Mouse (Mus musculus): ENCODE results near the gene Galnt3.

Gene Galnt3

DNA sequence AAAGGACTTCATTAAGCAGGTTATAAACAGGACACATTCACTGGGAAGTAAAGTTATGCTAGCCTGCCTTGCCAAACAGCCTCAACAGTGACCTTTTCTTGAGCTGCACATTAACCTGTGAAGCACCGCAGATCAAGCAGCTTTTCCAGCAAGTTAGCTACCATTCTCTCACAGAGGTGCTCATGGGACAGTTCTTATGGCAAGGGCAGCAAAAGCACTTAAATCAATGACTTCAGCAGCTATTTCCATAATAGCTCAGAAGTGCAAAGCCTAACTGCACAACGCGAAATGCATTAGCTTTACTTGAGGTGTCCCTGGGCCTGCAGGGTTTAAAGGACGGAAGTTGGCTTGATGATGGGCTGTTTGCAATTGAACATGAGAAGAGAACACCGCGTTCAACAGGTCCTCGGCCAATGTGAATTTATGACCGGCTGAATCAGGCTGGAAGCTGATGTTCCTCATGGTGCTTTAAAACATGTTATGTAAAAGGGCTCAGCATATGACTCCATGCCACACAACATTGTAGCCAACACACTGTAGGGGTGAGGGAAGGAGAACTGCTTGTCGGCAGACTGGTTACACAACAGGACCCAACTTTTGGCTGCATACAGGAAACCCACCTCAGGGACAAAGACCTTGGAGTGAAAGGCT is 16.8 kb downstream of the Galnt3 start:
- DNase-seq (ENCODE audit: low read depth in 1 of 2, low spot score in 2 of 2), result no peak

- DNase-seq (ENCODE audit: low read depth in 1 of 2, low spot score in 2 of 2), result no peak
Observed at GRCm38 (mm10) chr2:66103740-66104436, 20.9 kb downstream of the Galnt3 start.

DNA sequence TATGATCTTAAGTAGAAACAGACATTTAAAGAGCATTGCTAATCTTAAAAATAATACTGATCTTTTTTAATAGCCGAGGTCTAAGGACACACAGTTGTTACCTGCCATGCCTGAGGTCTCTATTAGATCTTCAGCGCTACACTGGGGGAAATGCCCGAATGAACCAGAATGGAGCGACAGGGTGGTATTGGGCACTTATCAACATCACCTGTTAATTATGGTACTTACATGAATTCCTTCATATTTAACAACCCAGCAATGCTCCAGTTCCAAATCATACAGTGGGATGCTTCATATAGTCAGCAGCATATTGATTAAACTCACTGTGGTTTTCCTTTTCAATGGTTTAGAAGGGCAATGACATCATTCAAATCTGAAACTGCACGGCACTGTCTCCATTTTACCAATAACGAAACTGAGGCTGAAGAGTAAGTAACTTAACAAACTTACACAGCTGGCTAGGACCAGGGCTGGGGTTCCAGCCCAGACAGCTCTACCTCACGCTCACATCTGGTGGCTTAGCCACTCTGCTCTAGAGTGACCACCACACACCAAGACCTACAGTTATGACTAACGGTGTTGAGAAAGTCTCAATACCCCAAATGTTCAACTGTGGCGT is 23.0 kb downstream of the Galnt3 start:
- no peak for DNase-seq (ENCODE audit: low read depth in 1 of 2, low spot score in 2 of 2)

DNA sequence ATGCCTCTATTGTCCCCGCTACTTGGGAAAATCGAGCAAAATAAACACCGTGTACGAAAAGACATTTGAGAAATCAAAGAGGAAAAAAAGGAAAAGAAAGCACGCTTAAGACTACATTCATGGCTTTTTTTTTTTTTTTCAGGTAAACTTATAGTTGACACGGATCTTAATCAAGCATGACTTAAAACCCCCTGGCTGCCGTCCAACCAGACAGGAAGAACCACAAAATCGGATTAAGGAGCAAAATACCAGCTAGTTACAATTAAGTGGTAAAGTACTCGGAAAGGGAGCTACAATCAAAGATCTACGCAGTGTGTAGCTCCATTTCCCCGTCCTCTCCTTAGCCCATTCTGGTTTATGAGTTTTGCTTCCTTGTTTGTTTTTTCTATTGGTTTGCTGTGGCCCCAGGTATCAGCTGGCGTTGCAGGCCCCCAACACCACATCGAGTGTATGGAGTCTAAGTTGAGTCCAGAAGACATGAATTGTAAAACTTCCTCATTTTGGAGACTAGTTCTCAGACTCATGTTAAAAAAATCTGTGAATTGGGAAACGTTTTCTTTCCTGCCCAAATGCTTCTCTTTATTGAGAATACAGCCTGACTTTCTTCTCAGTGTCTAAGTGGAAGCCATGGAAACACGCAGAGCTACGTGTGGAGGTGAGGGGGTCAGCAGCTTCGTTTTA is 24.0 kb downstream of the Galnt3 start:
- DNase-seq (ENCODE audit: low read depth in 1 of 2, low spot score in 2 of 2), result no peak

- DNase-seq (ENCODE audit: low read depth in 1 of 2, low spot score in 2 of 2), result no peak
Observed at GRCm38 (mm10) chr2:66100239-66100638, 24.6 kb downstream of the Galnt3 start.

- no peak for DNase-seq (ENCODE audit: low read depth in 1 of 2, low spot score in 2 of 2)
Observed at GRCm38 (mm10) chr2:66094622-66095181, 30.1 kb downstream of the Galnt3 start.

- DNase-seq (ENCODE audit: low read depth in 1 of 2, low spot score in 2 of 2), result no peak
Observed at GRCm38 (mm10) chr2:66091296-66091695, 33.5 kb downstream of the Galnt3 start.

GRCm38 (mm10) chr2:66081876-66082275 is 42.9 kb downstream of the Galnt3 start:
- no peak for DNase-seq (ENCODE audit: low read depth in 1 of 2, low spot score in 2 of 2)

- no peak for DNase-seq (ENCODE audit: low read depth in 1 of 2, low spot score in 2 of 2)
Observed at GRCm38 (mm10) chr2:66080731-66081130, 44.1 kb downstream of the Galnt3 start.

- DNase-seq (ENCODE audit: low read depth in 1 of 2, low spot score in 2 of 2), result no peak
Observed at GRCm38 (mm10) chr2:66069454-66069853, 55.3 kb downstream of the Galnt3 start.

DNA sequence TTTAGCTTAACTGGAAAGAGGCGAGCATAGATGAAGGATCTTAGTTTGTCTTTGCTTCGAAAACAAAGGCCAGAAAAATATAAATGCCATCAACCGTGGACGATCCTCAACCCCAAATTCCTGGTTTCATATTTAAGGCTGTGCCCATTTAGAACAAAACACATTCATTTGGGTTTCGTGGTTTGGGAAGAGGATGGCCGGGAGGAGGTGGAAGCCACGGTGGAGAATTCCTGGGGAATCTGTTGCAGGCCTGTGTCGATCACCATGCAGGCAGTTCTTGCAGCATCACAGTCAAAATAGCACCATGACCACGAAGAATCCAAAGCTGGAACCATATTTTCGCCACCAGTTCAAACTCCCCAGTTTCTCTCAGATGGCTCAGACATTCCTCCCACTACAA is 61.5 kb downstream of the Galnt3 start:
- DNase-seq (ENCODE audit: low read depth in 1 of 2, low spot score in 2 of 2), result no peak

DNA sequence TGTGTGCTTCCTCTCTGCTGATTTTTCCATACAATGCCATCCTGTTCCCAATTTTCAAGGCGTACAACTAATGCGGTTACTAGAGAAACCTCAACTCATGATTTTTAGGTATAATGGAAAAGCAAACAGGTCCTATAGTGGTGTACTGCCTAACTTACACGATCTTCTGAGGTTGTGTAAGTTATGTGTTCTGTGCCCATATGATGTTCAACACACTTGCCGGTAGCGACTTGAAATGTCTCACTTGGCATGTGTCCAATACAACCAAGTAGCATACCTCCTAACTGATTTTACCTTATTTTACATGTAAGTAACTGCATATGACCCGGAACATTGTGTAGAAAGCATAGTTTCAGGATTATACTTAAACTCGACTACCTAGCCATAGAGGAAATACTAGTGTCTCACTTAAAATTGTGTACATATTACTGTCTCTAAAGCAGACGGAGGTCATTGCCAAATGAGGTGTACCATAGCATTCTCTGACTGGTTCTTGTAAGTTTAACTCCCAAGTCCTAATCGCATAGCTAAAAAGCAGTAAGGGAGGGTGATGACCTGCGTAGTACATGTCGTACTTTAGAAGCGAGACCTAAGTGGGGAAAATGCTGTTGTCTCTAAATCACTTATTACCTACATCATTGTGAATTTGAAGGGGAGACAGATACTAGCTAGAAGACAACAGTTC is 80.2 kb downstream of the Galnt3 start:
- no peak for DNase-seq (ENCODE audit: low read depth in 1 of 2, low spot score in 2 of 2)

- DNase-seq (ENCODE audit: low read depth in 1 of 2, low spot score in 2 of 2), result no peak
Observed at GRCm38 (mm10) chr2:66043441-66044404, 81.1 kb downstream of the Galnt3 start.

DNA sequence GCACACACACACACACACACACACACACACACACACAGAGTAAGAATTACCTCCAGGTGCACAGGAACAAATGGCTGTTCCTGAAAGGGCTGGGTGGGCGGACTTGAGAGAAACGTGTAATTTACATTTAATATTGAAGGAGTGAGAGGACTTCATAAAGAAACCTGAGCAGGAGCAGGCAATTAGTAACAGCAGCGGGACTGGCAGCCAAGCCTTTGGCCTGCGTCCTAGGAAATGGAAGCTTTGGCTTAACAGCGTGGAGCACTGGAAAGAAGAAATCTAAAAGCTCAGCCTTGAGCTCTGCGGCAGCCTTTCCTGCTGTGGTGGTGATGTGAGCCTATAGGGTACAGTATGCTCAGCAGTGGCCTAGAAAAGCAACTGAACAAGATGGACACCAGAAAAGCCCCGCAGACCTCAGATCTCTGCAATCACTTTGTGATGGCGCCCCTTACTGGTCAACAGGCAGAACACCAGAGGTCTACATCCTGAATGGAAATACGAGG is 82.8 kb downstream of the Galnt3 start:
- no peak for DNase-seq (ENCODE audit: low read depth in 1 of 2, low spot score in 2 of 2)

DNA sequence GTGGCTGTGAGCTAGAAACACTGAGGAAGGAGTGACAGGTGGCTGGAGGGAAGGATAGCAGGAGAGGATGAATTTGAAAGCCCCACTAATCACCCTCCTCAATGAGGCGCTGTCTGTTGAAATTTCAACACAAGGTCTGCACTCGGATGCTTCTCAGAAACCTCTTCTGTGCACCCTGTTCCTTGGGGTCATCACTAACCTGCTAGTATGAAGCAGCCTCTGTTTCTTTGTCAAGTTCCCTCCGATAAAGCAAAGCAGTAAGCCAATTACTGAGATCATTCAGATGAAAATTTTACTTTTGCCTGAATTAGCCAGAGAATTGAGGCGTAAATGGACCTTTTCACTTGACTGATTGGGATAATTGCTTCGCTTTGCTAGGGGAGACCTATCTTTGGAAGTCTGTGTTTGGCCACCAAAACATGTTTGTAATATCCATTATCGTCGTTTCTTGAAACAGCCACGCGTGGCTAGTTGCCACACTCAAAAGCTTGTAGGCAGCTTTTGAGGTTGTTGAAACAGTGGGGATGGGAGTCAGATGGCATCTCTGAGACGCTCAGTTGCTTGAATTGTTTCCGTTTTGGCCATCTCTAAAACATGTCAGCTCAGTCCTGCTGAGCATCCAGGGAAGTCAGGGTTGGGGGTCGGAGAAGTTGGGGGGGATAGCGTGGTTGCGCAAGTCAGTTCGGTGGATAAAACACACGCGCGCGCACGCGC is 83.4 kb downstream of the Galnt3 start:
- no peak for DNase-seq (ENCODE audit: low read depth in 1 of 2, low spot score in 2 of 2)

GRCm38 (mm10) chr2:66040611-66041010 is 84.2 kb downstream of the Galnt3 start:
- no peak for DNase-seq (ENCODE audit: low read depth in 1 of 2, low spot score in 2 of 2)

DNA sequence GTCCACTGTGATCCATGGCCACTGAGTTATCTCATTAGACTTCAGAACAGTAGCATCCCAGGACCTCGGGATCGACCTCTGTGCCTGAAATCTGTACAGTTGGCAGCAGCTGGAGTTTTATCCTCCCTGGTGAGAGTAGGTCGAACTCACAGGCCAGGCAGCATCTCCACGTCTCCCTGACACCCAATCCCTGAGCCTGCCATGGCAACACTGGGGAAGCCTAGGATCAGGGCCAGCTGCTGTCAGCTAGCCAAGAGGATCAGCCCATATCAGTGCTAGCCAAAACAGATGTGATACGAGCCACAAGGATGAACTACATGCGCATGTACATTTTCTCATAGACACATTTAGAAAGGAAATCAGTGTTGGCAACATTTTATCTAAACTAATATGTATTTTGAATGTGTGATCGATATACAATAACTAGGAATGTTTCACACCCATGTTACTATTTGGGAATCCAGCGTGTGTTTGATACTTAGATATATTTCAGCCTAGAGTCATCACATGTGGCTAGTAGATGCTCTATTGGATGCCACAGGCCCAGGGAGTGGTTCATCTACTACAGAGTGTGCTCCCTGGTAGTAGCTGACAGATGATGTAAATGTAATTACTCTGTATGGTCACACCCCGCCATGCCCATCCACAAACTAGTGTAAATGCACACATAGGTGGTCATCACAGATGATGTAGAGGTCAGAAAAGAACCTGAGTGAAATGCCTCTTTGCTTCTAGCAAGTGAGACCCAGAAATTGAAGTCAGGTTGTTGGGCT is 89.7 kb downstream of the Galnt3 start:
- no peak for DNase-seq (ENCODE audit: low read depth in 1 of 2, low spot score in 2 of 2)

Measured in monocyte, adult 2 months (primary cell).